ENCODE assay signal across 36 mouse cellular contexts in the genomic region with DNA sequence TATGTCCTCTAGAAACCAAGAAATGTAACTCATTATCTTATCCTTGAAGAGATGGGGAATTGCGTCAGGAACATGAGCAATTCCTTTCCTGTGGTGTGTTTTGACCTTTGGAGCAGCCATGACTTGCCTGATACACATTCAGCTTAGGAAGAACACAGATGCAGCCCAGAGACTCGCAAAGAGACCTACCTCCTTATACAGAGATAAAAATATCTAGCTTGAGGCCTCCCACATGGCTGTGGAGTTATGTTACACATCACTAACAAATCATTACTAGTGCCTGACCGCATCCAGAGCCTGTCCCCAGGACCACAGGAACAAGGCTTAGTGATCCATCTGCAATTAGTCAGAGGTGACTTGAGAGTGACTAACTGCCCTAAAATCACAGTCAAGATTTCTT. TPM values are rescaled to one million over a fixed set of nuclear protein-coding genes. Genes with fewer than 3 reads are reported as not detected.
A peak's percentile ranks its signal among the peaks of the same experiment; 100 is the strongest.
DNase-seq lines count a peak whose midpoint lies in the region; ATAC-seq lines count a peak whose summit lies in the region.
"Had no signal": no experiment of that assay in that cellular context is flagged by ENCODE, and none has a peak within 500 bp of the region (broad histone marks: within the 10 kb centered on the region; RNA-seq: fewer than 3 reads in every experiment).

No protein-coding gene starts in this region.

- no peaks in the 10 kb centered on the region for H3K36me3 ChIP-seq in intestine, embryonic 16.5 days (ENCODE audit: control insufficient read depth, insufficient read depth, low read length)
- H3K36me3 ChIP-seq: embryonic facial prominence, embryonic 12.5 days; G1E; heart, embryonic 13.5 days; limb, embryonic 13.5 days; liver, embryonic 13.5 days; midbrain, embryonic 13.5 days had no signal

- no peaks in the 10 kb centered on the region for H3K27me3 ChIP-seq in intestine, embryonic 16.5 days (replicated peaks; ENCODE audit: control insufficient read depth, insufficient read depth, low read length)
- H3K27me3 ChIP-seq: embryonic facial prominence, embryonic 12.5 days; heart, embryonic 13.5 days; limb, embryonic 13.5 days; liver, embryonic 13.5 days; midbrain, embryonic 13.5 days had no signal

- H3K27ac ChIP-seq in intestine, embryonic 16.5 days (ENCODE audit: low read length): peak overlapping the region; percentile 69
- H3K27ac ChIP-seq: embryonic facial prominence, embryonic 12.5 days; heart, adult 2 months; heart, embryonic 13.5 days; hindbrain, embryonic 14.5 days; limb, embryonic 13.5 days; liver, embryonic 13.5 days; midbrain, embryonic 13.5 days had no signal

- H3K4me2 ChIP-seq in intestine, embryonic 16.5 days (ENCODE audit: low read depth, low read length): no peak overlapping the region
- H3K4me2 ChIP-seq: embryonic facial prominence, embryonic 12.5 days; heart, embryonic 13.5 days; hindbrain, embryonic 14.5 days; limb, embryonic 13.5 days; liver, embryonic 13.5 days; midbrain, embryonic 13.5 days had no signal

- H3K9me3 ChIP-seq in intestine, embryonic 16.5 days (ENCODE audit: control insufficient read depth, low read length): no peaks in the 10 kb centered on the region
- H3K9me3 ChIP-seq: embryonic facial prominence, embryonic 12.5 days; G1E; heart, embryonic 13.5 days; limb, embryonic 13.5 days; liver, embryonic 13.5 days; megakaryocyte, embryonic 14.5 days; midbrain, embryonic 13.5 days had no signal

- H3K4me1 ChIP-seq in intestine, embryonic 16.5 days (ENCODE audit: control insufficient read depth, insufficient read depth, low read length): peaks cover 14% of the 10 kb centered on the region; the same call in 1 of the 2 replicates
- H3K4me1 ChIP-seq: embryonic facial prominence, embryonic 12.5 days; heart, embryonic 13.5 days; midbrain, embryonic 13.5 days had no signal

- peak; percentile 19 for DNase-seq in heart, adult 11 months
- DNase-seq in heart, adult 18-20 months: no peak
- peak; percentile 46 for DNase-seq in 416B (ENCODE audit: low read depth)
- no peak for DNase-seq in left cerebral cortex, adult 9 months (ENCODE audit: low spot score in 2 of 2)
- no peak for DNase-seq in spleen, adult 12 weeks (ENCODE audit: low spot score)
- no peak for DNase-seq in retina, embryonic 14.5 days (ENCODE audit: low spot score)
- DNase-seq: cerebellum, adult 8-10 months; cerebellum, postnatal 36 days; gastrocnemius, postnatal 25 days; heart, adult 2 months; heart, postnatal 10 days; kidney, adult 9 months; kidney, postnatal 14 days; layer of hippocampus, adult 9-11 months; liver, embryonic 13.5 days; lung, adult 18-20 months; lung, postnatal 4 days; retina, postnatal 1 day; right cerebral cortex, postnatal 14 days; spleen, adult 18-20 months; thymus, adult 18-20 months; thymus, postnatal 25 days had no signal

- H3K9ac ChIP-seq in intestine, embryonic 16.5 days (ENCODE audit: low read depth, low read length): no peak overlapping the region
- H3K9ac ChIP-seq: embryonic facial prominence, embryonic 12.5 days; heart, embryonic 13.5 days; hindbrain, embryonic 14.5 days; limb, embryonic 13.5 days; liver, embryonic 13.5 days; midbrain, embryonic 13.5 days had no signal

- WGBS in intestine, embryonic 16.5 days: 49% methylated on average over 3 of the region's 3 CpGs

- peak; percentile 62 for ATAC-seq in intestine, embryonic 16.5 days
- ATAC-seq: forebrain, embryonic 14.5 days; lung, postnatal 0 days; midbrain, embryonic 13.5 days had no signal

- no peak overlapping the region for H3K4me3 ChIP-seq in intestine, embryonic 16.5 days (ENCODE audit: low read length)
- H3K4me3 ChIP-seq: embryonic facial prominence, embryonic 12.5 days; heart, adult 2 months; heart, embryonic 13.5 days; limb, embryonic 13.5 days; liver, embryonic 13.5 days; megakaryocyte, embryonic 14.5 days; midbrain, embryonic 13.5 days had no signal

RNA-seq across cellular contexts. Expression of a gene that starts 42.3 kb away (rescaled TPM):
- not detected for total RNA-seq in heart, adult 18-20 months (2021)
- 2.0 and 2.5 TPM in 2 replicates for polyA plus RNA-seq in intestine, embryonic 16.5 days (2015; fragmentation: Nextera tagmentation; extraction: Ambion mirVana)
- total RNA-seq: gastrocnemius, postnatal 25 days; heart, adult 2 months; heart, postnatal 10 days; hematopoietic stem cell, adult 5-6 weeks; left cerebral cortex, adult 18-20 months; left cerebral cortex, postnatal 36 days had no signal
- polyA plus RNA-seq: embryonic facial prominence, embryonic 12.5 days; forebrain, embryonic 14.5 days; G1E; heart, embryonic 13.5 days; hindbrain, embryonic 14.5 days; limb, embryonic 13.5 days; liver, embryonic 13.5 days; neural tube, embryonic 14.5 days had no signal

Comparison
In these comparisons a context has a peak if more than half of its experiments do, and no peak if none do; other contexts are left out.
1. DNase-seq: peak in heart, adult 11 months (single experiment) and 416B (single experiment); none in heart, adult 18-20 months (0 of 2), left cerebral cortex, adult 9 months (0 of 2), spleen, adult 12 weeks (single experiment) and retina, embryonic 14.5 days (single experiment).